Mouse (Mus musculus): ENCODE measurements around the gene Dlx5.

DNA sequence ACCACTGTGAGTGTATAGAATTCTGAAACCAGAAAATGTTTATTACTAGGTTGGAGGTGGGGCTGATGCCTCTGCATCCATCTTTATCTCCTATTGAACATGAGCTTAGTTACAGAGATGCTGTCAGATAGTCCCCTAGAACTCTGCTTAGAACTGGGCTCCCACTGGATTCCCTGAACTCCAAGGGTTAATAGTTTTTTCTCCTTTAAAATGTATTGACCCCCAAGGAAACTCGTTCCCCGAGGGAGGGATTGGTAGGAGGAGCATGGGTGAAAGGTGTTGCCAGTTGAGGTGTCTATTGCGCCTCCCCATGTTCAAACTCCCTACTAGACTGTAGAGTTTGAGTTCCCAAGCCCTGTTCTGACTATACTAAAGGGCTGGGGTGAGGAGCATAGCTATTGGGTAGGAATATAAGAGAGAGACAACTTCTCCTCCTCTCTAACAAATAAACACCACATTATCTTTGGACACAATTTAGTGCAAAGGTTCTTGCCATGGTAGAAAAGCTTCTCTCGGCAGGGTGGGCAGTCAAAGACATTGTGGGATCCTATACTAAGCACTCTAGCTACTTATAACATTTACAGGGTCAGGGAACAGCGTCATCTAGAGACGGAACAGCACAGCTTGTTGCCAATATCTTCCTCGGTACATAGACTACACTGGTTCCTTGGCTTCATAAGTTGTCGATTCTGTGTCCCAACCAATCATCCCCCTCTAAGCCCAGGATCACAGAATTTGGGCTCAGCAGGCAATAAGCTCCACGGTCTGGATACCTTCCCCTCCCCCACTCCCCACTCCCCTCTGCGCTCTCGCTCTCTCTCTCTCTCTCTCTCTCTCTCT lies 11.7 kb downstream of the Dlx5 start:
- TF ChIP-seq ZC3H11A (IDR thresholded peaks at IDR 0.05; ENCODE audit: low read depth, low read length) (no peak), JUND (conservative IDR thresholded peaks at IDR 0.05; ENCODE audit: low read depth, low read length) (no peak), HCFC1 (IDR thresholded peaks at IDR 0.05; ENCODE audit: low read depth, low read length) (no peak), CTCF (conservative IDR thresholded peaks at IDR 0.05 in 1 of 2, IDR thresholded peaks at IDR 0.05 in 1 of 2; ENCODE audit: low read depth in 2 of 2, low read length in 2 of 2) (no peak), POLR2A (IDR thresholded peaks at IDR 0.05; ENCODE audit: low read depth, low read length) (no peak), MEF2A (IDR thresholded peaks at IDR 0.05; ENCODE audit: borderline replicate concordance, low read depth, low read length) (no peak), SMC3 (IDR thresholded peaks at IDR 0.05; ENCODE audit: low read depth, low read length) (no peak; the same call in 1 of the 2 replicates), USF2 (conservative IDR thresholded peaks at IDR 0.05; ENCODE audit: low read depth, low read length) (no peak), ZKSCAN1 (IDR thresholded peaks at IDR 0.05; ENCODE audit: borderline replicate concordance, low read depth, low read length) (no peak), MAX (IDR thresholded peaks at IDR 0.05; ENCODE audit: low read length) (no peak), ZNF384 (IDR thresholded peaks at IDR 0.05; ENCODE audit: low read depth, low read length) (no peak), UBTF (IDR thresholded peaks at IDR 0.05; ENCODE audit: low read depth, low read length) (no peak), EP300 (IDR thresholded peaks at IDR 0.05; ENCODE audit: low read length) (no peak), RAD21 (IDR thresholded peaks at IDR 0.05; ENCODE audit: low read depth, low read length) (no peak)

Measured in CH12.LX (cell line).